Mouse (Mus musculus) gastrocnemius, adult 18-20 months (tissue): ENCODE measurements around the gene Pygl. TPM values are rescaled to one million over a fixed set of nuclear protein-coding genes. Genes with fewer than 3 reads are reported as not detected.
A peak's percentile ranks its signal among the peaks of the same experiment; 100 is the strongest.
"Not testable (repeated sequence)": the region's sequence is repeated elsewhere in the genome, so short reads cannot be mapped to it uniquely, and the experiment has no call there.

Experiments used
- DNase-seq: peaks from one replicate; pipeline ENCODE4 v3.0.0; 2021; ENCODE audit warnings: low spot score
- total RNA-seq, 2 experiments: library from RNA; stranded (reverse); gene quantifications; 2 replicates each; pipeline ENCODE4 v1.2.3; 2021

Pygl gene
- total RNA-seq, 2 experiments from 2014 or later, result 1.4 to 2.4 TPM

DNA sequence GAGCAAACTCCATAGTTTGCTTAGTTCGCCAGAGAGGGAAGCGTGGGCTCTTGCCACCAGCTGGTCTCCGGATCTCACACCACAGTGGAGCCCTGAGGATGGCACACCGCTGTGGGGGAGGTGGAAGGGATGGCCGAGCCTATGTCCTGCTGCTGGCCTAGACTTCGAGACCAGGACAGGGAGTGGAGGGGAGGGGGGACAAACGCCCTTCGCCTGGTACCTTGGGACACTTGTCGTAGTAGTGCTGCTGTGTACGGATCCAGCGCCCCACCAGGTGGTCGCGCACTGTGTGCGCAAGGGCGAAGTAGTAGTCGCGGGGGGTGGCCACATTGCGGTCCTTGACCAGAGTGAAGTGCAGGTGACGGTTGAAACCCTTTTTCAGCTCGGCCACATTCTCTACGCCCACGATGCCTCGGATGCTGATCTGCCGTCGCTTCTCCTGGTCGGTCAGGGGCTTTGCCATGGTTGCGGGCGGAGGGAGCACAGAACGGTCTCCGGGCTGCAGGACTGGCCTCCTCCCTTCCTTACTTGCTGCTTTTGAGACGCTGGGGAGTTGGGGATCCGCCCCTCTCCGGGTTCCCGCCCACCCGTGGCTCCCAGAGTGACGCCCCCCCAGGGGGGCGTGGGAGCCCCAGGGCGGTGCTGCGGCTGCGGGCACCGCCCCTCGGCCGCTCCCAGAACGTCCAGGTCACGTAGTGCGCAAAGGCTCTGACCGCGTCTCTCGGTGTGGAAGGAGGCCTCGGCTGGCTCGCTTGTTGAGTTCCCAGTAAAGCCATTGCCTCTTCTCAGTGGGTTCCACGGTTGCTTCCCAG lies 4.0 kb downstream of the Pygl start:
- peak; percentile 78 for DNase-seq

DNA sequence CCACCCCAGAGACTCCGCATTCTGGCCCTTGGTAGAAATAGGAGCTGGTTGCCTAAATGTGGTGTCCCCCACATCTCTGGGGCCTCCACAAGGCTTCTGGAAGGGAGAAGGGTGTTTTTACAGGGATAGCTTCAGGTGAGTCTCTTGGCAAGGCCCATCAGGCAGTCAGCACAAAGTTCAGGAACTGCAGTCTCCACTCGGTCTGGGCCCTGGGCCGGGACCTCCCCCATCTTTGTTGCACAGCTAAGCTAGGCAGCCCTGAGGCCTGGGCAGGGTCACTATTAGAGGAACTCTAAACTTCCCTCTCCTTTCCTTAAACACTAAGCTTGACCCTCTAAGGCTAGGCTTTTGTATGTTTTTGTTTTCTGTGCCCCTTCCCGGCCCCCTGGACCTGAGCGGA lies 4.6 kb downstream of the Pygl start:
- DNase-seq, result no peak

DNA sequence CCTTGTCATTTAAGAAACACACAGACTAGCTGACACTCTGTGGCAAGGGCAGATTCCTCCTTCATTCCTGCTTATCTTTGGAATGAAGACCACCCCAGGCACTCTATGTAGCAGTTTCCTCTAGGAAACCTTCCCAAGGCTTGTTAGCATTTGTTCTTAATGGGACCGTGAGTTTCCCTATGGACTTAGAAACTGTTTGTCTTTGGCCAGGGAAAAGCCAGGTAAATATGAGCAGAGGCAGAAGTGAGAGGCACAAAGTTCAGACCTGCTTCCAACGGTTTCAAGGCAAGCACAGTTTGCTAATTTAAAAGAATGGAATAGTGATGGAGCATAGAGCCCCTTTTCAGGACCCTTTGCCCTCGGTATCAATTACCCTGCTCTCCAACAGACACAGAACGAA lies 8.0 kb downstream of the Pygl start:
- DNase-seq, result no peak

DNA sequence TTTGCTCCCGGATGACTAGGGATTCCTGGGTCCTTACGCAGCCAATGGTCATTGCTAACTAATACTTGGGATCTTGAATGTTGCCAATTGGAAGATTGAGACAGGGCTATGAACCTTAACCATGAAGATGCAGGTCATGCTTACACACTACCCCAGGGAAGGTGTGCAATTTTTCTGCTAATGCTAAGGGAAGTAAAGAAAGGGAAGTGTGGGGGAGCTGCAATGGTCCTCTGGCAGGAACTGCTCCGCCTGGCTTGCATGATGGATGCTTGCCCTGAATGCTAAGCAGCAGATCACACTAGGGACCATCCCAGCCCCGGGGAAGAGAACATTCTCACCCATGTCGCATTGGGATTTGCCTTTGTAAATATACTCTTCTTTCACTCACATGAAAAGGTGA lies 9.9 kb downstream of the Pygl start:
- DNase-seq, result no peak

DNA sequence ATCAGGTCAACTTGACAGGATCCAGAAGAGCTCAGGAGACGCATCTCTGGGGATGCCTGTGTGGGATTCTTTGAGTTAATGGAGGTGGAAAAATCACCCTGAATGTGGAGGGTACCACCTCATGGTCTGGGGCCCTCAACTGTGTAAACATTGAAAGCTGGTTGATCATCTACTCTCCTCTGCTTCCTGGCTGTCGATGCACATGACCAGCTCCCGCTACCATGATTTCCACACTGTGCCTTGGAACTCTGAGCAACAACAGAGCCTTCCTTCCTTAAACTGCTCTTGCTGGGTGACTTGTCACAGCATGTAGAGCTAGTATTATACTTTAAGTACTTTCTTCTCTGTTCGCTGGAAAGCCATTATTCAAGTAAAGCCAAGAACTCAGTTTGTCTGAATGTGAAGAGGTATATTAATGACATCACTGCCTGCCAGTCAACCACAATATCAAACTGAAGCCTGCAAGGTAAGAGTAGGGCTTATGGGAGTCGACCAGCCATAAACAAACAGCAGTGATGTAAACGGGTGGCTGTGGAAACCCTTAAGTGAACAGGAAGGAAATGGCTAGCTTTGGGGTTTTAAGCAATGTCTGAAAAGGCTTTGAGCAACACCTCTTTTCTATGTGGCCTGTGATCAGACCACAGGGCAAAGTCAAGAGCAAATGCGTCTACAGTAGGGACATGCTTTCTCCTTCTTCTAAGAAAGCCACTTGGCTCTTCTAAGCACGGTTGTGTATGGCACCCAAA lies 12.3 kb downstream of the Pygl start:
- no peak for DNase-seq

DNA sequence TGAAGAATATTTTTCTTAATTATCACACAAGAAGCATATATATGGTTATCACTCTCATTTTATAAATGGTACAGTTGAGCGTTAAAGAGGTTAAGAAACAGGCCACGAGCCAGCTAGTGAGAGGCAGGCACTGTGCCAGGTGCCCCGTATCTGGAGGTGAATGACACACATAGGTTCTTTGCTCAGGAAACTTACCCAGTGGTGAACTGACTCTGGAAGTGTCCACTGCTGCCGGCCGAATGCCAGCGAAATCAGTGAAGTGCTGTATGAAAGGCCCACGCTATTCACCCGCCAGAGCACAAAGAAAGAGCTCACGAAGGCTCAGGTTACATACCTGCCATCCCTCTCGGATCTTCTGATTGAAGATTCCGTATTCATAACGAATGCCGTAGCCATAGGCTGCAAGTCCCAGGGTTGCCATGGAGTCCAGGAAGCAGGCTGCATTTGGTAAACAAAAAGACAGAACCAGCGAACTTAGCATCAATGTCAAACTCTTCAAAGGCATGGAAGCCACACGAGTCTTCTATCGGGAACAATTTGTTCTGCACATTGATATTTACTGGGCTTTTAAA lies 15.0 kb downstream of the Pygl start:
- no peak for DNase-seq

DNA sequence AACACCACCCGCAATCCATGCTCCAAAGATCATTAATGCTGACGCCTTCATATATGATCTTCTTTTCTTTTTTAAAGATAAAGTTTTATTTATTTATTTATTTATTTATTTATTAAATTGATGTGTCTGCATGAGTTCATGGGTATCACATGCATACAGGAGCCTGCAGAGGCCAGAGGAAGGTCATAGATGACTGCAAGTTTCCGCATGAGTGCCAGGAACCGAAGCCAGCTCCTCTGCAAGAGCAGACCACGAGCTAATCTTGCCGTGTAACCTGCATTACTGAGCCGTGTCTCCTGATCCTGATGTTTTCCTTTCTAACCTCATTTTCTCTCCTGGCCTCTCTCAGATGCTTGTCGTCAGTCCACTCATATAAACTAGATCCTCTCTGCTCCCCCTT lies 17.0 kb downstream of the Pygl start:
- no peak for DNase-seq

DNA sequence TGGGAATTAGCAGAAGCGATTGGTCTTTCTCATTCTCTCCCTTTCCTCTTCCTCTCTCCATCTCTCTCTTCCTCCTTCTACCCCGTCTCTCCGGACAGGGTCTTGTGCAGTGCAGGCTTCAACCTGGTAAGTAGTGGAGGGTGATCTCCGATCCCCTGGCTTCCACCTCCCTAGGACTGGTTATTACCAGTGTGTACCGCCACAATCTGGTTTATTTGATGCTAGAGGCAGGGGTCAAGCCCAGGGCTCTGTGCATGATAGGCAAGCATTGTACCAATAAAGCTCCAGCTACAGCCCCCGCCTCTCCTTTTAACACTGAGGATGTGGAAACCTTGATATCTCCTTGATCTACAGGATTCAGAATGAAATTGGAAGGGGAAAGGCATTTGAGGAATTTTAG lies 17.7 kb downstream of the Pygl start:
- no peak for DNase-seq

DNA sequence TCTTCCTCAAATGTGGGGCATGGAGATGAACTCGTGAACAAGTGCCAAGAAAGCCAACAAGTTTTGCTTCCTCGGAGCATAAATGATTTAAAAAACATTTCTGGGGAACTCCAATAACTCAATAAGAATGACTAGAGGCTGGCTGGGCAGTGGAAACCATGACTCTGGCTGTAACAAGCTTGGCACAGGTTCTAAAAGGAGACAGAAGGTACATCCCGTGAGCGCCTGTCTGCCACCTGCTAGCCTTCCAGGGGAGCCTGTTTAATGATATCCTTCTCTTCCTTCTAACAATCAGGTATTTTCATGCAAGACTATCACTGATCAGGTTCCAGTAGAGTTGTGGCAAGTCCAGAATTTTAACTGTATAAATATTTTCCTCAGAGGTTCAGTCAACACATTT lies 18.8 kb downstream of the Pygl start:
- DNase-seq, result no peak

DNA sequence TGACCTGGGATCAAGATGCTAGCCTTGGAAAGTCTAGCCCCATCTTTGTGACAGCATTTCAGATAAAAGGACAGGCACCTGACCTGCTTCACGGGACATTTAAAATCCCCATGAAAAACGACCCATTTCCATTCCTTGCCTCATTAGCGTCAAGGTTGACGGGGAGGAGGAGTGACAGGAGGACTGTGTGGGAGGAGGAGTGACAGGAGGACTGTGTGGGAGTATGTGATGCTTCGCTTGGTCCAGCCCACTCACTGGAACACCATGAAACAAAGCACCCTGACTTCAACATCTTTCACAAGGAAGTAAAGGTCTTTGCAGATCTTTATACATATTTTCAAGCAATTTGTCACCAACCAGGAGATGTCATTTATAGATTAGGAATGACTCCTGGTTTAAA lies 23.1 kb downstream of the Pygl start:
- no peak for DNase-seq

DNA sequence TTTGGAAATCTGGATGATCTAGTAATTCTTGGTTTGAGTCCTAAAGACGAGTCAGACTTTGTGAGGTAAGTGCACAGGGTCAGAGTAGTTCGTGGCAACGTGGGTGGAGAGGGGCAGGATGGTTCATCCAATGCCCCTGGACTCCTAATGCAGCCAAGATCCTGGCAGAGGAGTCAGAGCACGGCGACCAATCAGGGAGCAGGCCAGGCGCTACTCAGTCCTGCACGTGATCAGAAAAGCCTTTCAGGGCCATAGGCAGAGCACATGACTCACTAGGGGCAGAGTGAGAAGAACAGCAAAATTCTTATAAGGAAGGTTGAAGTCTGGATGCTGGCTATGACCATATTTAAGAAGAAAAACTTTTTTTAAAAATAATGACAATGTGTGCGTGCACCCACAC lies 26.9 kb downstream of the Pygl start:
- no peak for DNase-seq

DNA sequence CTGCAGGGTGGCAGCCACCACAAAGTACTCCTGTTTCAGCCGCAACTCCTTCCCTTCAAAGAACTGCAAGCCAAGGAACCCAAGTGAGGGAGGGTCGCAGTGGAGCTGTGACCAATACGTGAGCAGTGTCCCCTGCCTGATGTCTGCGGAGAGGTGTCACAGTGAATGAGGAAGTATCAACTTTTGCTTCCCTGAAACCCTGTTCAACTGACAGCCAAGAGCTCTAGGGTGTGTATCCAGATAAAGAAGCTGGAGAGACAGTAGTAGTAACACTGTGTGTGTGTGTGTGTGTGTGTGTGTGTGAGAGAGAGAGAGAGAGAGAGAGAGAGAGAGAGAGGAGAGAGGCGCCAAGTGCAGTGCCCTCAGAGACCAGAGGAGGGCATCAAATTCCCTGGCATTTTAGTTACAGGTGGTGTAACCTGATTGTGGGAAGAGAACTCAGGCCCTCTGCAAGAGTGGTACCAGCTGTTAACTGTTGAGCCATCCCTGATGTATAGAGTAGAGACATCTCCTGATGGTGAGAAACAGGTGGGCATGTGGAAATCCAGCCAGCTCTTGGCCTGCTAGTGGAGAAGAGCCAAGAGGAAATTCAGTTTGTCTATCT lies 29.3 kb downstream of the Pygl start:
- DNase-seq, result no peak

DNA sequence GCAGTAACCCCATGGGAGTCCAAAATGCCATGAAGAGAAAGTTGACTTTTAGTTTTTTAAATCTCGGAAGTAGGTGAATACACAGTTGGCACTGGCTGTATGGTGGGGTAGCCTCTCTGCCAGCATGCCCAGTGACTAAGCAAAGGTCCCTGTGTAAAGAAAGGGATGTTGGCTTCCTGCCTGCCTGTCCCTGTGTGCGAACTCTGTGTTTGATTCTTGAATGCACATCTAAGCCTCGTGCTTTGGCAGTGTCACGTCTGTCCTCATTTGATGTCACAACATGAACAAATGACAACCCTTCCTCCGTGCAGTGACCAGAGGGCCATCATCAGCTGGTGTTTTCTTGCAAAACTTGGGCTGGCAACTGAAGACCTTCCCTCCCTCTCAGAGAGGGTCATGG lies 34.9 kb downstream of the Pygl start:
- no peak for DNase-seq

DNA sequence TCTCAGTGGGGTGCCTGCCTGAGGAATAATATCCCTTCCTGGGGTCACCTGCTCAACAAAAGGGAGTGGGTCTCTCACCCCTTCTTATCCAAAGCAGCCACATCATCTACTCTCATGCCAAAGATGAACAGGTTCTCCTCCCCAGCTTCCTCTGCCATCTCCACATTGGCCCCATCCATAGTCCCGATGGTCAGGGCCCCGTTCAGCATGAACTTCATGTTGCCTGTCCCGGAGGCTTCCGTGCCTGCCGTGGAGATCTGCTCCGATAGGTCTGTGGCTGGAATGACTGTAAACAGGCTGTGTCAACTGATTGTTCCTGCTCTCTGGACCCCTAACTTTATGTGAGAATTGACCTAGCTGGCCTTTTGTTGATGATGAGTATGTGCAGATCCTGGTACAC lies 35.9 kb downstream of the Pygl start:
- no peak for DNase-seq

DNA sequence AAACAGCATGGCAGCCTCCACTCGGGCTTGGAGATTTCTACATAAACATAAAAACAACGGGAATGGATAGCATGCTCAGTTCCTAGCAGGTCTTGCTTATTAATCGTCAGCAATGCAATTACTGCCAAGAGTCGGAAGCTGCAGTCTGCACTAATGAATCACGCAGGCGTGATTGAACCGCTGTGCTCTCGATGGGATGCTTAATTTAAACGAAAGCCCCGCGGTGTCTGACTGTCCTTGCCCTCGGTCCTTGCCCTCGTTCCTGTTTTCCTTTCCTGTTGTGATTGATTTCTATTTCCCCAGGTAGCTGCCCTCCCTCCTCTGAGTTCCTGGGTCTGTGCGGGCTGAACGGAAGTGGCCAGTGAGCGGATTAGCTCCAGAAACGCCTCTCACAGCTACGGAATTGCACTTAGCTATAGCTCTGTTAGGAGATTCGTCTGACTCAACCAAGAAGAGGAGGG lies 39.0 kb downstream of the Pygl start:
- no peak for DNase-seq

DNA sequence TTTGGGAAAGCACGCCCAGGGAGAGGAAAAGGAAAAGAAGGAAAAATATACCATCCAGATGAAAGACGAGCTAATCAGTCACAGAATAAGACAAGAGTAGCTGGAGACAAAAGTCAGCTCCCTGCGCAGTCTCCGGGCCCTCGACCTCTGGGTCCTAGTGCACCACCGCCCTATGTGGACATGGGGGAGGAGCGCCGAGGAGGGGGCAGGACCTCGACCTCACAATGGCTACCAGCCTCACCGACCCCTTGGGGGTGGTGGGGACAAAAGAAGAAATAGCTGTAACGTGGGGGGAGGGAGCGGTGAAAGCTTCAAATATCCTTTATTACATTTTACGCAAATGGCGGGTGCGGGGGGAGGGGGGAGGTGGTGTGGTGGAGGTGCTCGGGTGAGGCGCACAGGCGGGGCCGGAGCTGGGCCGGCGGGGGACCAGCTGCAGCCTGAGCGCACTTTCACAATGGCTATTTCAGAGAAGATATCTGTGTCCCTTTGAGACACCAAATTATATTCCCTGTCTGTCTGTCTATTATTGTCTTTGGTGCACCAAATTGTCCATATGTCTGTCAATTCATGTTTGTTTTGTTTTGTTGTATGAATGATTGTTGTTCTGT lies 47.0 kb downstream of the Pygl start:
- DNase-seq, result no peak

DNA sequence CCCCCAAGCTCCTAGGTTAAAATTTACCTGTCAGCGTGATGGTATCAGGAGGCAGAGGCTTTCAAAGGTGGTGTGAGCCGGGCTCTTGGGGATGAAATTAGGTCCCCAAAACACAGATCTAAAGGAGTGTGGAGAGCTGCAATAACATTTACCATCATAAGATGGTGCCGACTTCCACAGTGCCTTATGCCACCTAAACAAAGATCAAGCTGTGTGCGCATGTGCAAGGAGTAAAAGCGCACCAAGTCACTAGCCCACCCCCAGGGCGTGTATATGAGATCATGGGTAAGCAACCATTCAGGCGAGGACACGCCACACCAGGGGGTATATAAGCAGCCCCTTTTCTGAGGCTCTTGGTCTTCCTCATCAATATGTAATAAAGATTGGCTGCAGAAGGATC lies 47.8 kb downstream of the Pygl start:
- DNase-seq, result not testable (repeated sequence)

DNA sequence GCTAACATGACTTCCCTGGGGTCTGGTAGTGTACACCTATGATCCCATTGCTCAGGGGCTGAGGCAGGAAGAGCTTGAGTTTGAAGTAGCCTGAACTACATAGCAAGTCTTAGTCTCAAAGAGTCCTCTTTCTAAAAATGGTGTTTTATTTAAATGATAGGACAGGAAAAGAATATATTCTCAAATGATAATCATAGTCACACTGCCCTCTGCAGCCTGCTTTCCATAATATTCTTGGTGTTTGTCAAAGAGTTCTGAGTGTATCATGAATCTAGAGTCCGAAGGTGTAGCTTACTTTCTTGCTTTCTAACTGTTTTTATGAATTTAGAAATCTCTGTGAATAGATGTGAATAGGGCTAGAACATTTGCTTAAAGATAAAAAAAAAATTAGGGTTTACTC lies 61.3 kb downstream of the Pygl start:
- DNase-seq, result no peak

DNA sequence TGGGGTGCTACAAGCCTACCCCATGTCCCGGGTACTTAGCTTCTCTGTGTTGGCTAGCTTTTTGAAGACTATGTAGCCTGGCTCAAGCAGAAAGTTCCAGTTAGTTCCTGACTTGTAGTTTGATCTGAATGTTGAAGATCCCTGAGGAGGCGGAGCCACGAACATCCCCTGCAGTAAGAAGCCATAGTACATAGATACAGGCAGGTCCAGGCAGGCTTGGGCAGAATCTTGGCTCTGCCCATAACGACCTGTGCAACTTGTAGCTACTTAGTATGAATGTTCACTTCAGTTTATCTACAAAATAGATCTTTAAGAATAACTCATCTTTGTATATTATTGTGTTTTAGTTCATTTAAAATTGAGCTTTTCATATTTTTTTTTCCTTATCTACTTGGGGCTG lies 63.3 kb downstream of the Pygl start:
- no peak for DNase-seq

DNA sequence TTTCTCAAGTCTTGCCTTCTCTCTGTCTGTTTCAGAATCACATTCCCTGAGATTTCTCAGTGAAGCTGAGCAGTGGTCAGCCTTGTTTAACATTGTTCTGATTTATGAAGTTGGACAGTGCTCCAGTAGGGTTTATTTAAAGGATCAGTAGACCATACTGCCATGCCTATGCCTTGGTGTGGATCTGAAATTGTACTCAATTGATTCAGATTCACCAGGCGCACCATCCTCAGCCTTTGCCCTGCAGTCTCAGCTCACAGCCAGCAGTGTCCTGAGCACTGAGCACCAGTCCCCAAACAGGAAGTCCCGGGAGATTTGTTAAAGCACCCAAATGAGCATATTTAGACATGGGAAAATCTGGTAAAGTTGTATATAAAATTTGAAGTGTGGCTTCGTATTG lies 66.5 kb downstream of the Pygl start:
- DNase-seq, result no peak

DNA sequence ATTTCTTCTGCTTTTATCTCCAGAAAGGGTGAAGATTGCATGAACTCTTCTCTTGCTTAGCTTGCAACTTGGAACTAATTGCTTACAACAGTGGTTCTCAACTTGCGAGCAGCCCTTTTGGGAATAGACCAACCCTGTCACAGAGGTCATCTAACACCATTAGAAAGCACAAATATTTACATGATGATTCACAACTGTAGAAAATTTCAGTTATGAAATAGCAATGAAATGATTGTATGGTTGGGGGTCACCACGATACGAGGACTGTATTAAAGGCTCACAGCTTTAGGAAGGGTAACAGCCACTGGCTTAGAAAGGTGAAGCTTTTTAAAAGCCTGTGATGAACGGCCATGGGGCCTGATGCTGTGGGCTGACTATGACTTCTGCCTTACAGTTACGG lies 70.2 kb downstream of the Pygl start:
- DNase-seq, result no peak
